Mouse (Mus musculus): ENCODE measurements around the gene Zbtb42. TPM values are rescaled to one million over a fixed set of nuclear protein-coding genes. Genes with fewer than 3 reads are reported as not detected.

Zbtb42 gene
- total RNA-seq (2023) = 15.8 and 28.5 TPM in 2 replicates

GRCm38 (mm10) chr12:112678555-112679026, at the start of gene Zbtb42:
TSS of gene Zbtb42 (plus strand) at chr12:112678828.

GRCm38 (mm10) chr12:112644180-112644854, 34.3 kb upstream of the Zbtb42 start, which contains the start of gene Siva1:
TSS of gene Siva1 (plus strand) at chr12:112644679.

GRCm38 (mm10) chr12:112674132-112675011, 4.3 kb upstream of the Zbtb42 start, which contains the start of gene Akt1:
TSS of gene Akt1 (minus strand) at chr12:112674884.

GRCm38 (mm10) chr12:112720216-112720615, 41.6 kb downstream of the Zbtb42 start, which contains the start of gene Cep170b:
TSS of gene Cep170b (plus strand) at chr12:112720455.

Other genes starting within 250 kb of the Zbtb42 start
- not detected in 2 replicates for gene A530016L24Rik, start 189.4 kb upstream of the Zbtb42 start, total RNA-seq (2023)
- not detected in 2 replicates for gene Tmem179, start 162.1 kb upstream of the Zbtb42 start, total RNA-seq (2023)
- gene Inf2, start 90.0 kb upstream of the Zbtb42 start, total RNA-seq (2023) = 38.5 and 46.5 TPM in 2 replicates
- 81.2 and 82.3 TPM in 2 replicates for gene Adssl1, start 58.8 kb upstream of the Zbtb42 start, total RNA-seq (2023)
- gene Siva1, start 34.1 kb upstream of the Zbtb42 start, total RNA-seq (2023) = 37.4 and 47.6 TPM in 2 replicates
- 178 and 210 TPM in 2 replicates for gene Akt1, start 3.9 kb upstream of the Zbtb42 start, total RNA-seq (2023)
- gene Cep170b, start 41.6 kb downstream of the Zbtb42 start, total RNA-seq (2023) = 0.50 and 1.8 TPM in 2 replicates
- gene Pld4, start 81.8 kb downstream of the Zbtb42 start, total RNA-seq (2023) = 184 and 208 TPM in 2 replicates
- gene Ahnak2, start 123.8 kb downstream of the Zbtb42 start, total RNA-seq (2023) = 0.50 and 0.73 TPM in 2 replicates
- gene Clba1, start 130.1 kb downstream of the Zbtb42 start, total RNA-seq (2023) = 2.0 and 3.2 TPM in 2 replicates
- 30.0 and 37.4 TPM in 2 replicates for gene Cdca4, start 150.6 kb downstream of the Zbtb42 start, total RNA-seq (2023)
- gene Gpr132, start 189.4 kb downstream of the Zbtb42 start, total RNA-seq (2023) = 41.6 and 52.2 TPM in 2 replicates